Mouse (Mus musculus) leukemia stem cell, adult 10-12 weeks (primary cell): Measurements from ENCODE around the gene Abcb7. TPM values are rescaled to one million over a fixed set of nuclear protein-coding genes. Genes with fewer than 3 reads are reported as not detected.

ENCODE experiments used
- polyA plus RNA-seq: library from polyadenylated mRNA; stranded (reverse); fragments of >175 nt; gene quantifications from 2 replicates; pipeline ENCODE4 v1.2.3, GENCODE M21; 2012; ENCODE audit warnings: low replicate concordance

Gene Abcb7
- 2.4 and 68.1 TPM in 2 replicates for polyA plus RNA-seq

GRCm38 (mm10) chrX:104413183-104413983, at the start of gene Abcb7:
TSS of gene Abcb7 (minus strand) at chrX:104413856.

Other genes with a start within 250 kb of the Abcb7 start
- 0.02 TPM in 1 of 2 replicates, not detected in the other for gene Nexmif, start 212.7 kb downstream of the Abcb7 start, polyA plus RNA-seq
- 0.89 and 1.6 TPM in 2 replicates for gene Uprt, start 69.0 kb upstream of the Abcb7 start, polyA plus RNA-seq